Mouse (Mus musculus) layer of hippocampus, postnatal 14 days (tissue): ENCODE results near the gene Nfkbie. TPM values are rescaled to one million over a fixed set of nuclear protein-coding genes. Genes with fewer than 3 reads are reported as not detected.

Source experiments
- DNase-seq, 2 experiments: peaks; one replicate each; pipeline ENCODE4 v3.0.0; 2021 to 2022; ENCODE audit warnings: low spot score in 2 of 2, mixed read lengths in 1 of 2
- total RNA-seq, 2 experiments: library from RNA; stranded (reverse); gene quantifications; 2 replicates each; pipeline ENCODE4 v1.2.3; 2021

The Nfkbie gene
- total RNA-seq, 2 experiments from 2014 or later = 3.4 to 3.6 TPM

GRCm38 (mm10) chr17:45542705-45543104, 12.8 kb upstream of the Nfkbie start:
- DNase-seq = no peak

GRCm38 (mm10) chr17:45543115-45543514, 12.4 kb upstream of the Nfkbie start:
- no peak for DNase-seq

GRCm38 (mm10) chr17:45544001-45544872, 11.3 kb upstream of the Nfkbie start:
- no peak for DNase-seq

- no peak for DNase-seq
Measured at GRCm38 (mm10) chr17:45544873-45545277, 10.6 kb upstream of the Nfkbie start.

DNA sequence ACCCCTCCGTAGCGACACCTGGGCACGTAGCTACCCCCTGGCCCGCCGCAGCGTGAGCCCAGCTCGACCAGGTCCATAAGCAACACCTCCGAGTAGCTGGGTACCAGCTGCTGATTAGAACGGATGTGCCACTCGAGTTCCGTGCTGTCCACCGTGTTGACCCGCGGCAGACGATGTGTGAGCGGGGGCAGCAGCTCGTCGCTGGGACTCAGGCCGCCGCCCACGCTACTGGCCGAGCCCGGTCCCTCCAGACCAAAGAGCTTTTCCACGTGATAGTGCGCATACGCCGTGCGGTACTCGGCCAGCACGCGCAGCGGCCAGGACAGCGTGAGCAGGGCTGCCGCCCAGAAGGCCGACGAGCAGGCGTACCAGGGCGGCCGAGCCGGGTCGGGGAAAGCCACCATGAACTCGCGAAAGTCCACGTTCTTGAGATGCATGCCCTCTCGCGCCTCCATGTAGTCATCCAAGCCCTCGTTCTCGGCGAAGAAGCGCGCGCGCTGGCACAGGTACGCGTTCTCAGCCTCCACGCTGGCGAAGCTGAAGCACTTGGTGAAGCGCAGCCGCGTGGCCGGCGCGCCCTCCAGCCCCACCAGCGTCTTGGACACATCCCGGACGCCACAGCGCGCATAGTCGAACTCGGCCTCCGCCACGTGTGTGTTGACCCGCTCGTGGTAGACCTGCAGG, 10.1 kb upstream of the Nfkbie start:
- DNase-seq = no peak

GRCm38 (mm10) chr17:45546941-45547340, 8.6 kb upstream of the Nfkbie start:
- no peak for DNase-seq

GRCm38 (mm10) chr17:45547461-45548190, 7.9 kb upstream of the Nfkbie start:
- DNase-seq = no peak

DNA sequence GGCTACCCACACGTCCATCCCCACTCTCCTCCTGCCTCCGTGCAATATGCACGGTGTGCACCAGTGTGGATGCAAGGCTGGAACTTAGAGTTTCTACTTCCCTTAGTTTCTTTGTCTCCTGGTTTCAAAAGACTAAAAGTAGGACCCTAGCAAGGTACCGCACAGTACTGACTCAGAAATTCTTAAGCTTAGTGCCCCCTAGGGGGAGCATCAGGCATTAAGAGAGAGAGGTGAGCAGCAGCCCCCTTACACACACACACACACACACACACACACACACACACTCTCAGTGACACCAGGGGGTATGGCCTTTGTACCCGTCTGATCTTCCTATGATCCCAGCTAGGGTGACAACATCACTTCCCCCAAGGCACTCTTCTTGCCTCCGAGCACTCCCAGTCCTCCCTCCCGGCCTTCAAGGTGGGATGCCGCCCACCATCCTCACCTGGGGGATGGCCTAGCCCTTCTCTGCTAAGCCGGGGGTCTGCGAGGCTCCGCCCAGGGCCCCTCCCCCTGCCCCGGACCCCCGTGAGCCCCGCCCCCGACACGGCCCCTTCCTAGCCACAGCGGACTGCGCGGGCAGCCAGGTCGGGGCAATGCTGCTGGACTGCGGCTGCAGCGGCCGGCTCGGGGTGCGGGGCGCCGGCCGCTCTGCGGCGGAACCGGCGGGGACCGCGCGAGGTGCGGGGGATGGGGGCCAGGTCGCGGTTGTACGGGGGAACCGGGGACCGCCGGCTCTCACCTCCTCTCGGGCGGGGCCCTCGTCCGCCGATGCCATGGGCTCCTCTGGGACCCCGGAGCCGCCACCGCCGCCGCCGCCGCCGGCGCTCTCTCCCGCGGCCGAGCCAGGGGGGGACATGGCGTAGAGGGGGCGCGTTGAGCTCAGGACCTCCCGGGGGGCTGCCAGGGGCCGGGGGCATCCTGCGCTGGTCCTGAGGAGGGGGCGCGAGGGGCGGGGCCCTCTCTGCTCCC, 6.7 kb upstream of the Nfkbie start:
- DNase-seq = peak in 1 of 2 experiments; percentile 73

- peak in 1 of 2 experiments; percentile 70 for DNase-seq
Measured at GRCm38 (mm10) chr17:45549617-45550181, 5.8 kb upstream of the Nfkbie start, which contains the start of gene Tmem151b. TSS of gene Tmem151b (minus strand) at chr17:45549677.

DNA sequence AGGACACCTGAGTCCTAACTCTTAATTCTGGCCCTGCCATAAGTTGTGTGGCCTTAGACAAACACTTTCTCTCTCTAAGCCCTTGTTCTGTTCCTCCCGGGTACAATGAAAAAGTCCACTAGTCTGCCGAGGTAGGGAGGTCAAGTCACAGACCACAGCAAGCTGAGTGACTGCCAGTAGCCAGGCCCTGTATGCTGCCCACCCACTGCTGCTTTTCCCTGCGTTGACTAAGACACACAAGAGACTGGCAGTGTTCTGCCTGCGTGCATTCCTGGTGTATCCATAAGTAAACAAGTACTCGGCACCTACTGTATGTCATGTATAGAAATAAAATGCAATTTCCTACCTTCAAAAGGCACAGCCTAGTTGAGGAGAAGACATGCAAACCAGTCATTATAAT, 5.2 kb upstream of the Nfkbie start:
- DNase-seq = no peak

DNA sequence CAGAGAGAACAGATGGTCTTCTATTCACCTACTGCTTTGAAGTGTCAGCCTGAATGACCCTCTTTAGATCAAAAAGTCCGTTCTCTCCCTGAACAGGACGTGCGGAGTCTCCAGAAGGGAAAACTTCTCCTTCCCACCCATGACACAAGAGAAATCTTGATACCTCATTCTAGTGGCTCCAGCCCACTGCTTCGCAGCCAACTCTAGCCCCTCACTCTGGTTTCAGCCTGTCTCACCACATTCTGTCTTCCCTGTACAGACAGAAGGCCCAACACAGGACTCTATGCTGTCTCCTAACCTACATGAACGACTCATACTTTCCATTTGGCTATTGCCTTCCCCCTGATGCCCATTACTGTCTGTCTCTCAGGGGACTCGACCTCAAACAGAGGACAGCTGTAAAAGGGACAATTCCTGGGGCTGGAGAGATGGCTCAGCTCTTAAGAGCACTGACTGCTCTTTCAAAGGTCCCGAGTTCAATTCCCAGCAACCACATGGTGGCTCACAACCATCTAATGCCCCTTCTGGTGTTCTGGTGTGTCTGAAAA, 4.2 kb upstream of the Nfkbie start:
- DNase-seq = no peak

DNA sequence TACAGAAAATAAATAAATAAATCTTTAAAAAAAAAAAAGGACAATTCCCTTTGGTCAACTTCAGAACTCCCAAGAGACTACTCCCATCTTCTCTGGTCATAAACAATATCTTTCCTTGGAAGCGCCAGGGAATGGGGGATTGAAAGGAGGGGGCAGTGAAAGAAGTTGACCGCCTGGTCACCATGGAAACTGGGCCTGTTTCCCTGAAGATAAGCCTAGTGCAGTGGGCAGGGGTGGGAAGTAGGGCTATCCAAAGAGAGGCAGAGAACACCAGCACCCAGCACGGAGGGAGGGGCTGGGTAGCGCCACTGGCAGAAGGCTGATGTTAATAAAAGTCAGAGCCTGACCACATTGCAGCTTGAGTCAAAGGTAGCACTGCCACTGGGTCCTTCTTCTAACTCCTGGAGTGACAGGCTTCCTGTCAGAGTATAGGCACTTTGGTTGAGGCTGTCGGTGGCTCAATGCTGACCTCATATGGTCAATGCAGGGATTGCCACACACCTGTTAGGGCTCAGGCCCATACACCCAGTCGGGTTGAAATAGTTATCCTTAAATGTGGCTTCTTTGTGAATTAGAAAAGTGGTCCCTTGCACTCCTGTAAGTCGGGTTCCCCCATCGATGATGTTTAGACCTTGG, 3.6 kb upstream of the Nfkbie start:
- peak; percentile 81 to 87 for DNase-seq

GRCm38 (mm10) chr17:45553065-45553464, 2.4 kb upstream of the Nfkbie start:
- DNase-seq = no peak

GRCm38 (mm10) chr17:45554420-45554819, 1.1 kb upstream of the Nfkbie start:
- DNase-seq = no peak

DNA sequence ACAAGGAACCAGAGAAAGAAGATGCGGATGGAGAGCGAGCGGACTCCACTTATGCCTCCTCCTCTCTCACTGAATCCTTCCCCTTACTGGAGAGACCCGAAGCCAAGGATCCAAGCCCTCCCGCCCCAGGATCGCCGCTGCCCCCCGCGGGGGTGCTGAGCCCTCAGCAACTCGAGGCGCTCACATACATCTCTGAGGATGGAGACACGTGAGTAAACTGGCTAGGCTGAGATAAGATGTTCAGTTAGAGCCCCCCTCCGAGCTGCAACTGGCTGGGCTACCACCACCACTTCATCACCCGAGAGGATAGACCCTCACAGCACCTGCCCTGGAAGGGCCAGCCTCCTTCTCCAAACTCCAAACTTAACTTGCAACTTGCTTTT, 595 bp downstream of the Nfkbie start:
- DNase-seq = no peak

DNA sequence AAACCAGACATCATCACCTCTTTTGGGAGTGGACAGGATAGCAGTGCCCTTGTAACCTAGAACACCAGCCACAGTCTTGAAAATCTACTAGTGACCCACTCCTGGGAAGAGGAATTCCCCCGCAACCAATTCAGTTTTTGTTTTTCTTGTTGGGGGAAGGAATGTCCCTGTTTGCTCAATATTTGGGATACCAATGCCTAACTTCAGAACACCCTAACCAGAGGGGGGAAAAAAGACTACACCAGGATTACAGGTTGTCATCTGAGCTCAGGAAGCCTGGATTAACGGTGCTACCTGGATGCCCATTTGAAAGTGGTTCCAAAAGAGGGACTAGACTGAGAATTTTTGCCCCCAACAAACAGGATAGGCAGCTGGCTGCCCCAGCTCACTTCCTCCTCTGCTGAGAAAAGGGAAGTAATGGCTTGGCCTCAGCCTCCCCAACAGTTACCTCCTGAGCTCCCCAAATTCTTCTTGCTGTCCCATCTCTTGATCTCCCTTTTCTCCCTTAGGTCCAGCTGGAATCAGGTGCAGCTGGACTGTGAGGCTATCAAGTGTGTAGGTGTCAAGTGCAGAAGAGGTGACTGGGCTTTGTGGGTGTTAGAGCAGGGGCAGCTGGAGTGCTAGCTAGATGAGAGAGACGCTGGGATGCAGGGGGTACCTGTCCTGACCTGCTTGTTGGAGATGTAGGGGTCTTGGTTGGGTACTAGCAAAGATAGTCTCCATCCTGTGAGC, 1.2 kb downstream of the Nfkbie start:
- DNase-seq = no peak

GRCm38 (mm10) chr17:45557246-45557824, 1.8 kb downstream of the Nfkbie start:
- no peak for DNase-seq
